Mouse (Mus musculus) heart, embryonic 10.5 days (tissue): ENCODE measurements around the gene Pxn. TPM values are rescaled to one million over a fixed set of nuclear protein-coding genes. Genes with fewer than 3 reads are reported as not detected.

Experiments
- DNase-seq: peaks from one replicate; pipeline ENCODE4 v3.0.0-alpha.2; 2017; ENCODE audit warnings: low spot score
- H3K27ac ChIP-seq: fragments of 300-500 bp; sonication (generic); 2 replicates; pipeline ENCODE4 v1.5.1; 2016; ENCODE audit warnings: mild to moderate bottlenecking
- H3K27me3 ChIP-seq: fragments of 300-500 bp; sonication (generic); 2 replicates; pipeline ENCODE4 v1.6.1; 2016; ENCODE audit warnings: mild to moderate bottlenecking; ENCODE audit not compliant: poor library complexity, insufficient read depth, severe bottlenecking
- H3K36me3 ChIP-seq: fragments of 300-500 bp; sonication (generic); 2 replicates; pipeline ENCODE4 v1.6.1; 2016; ENCODE audit warnings: mild to moderate bottlenecking, moderate library complexity
- H3K4me1 ChIP-seq: fragments of 300-500 bp; sonication (generic); 2 replicates; pipeline ENCODE4 v1.6.1; 2016; ENCODE audit warnings: mild to moderate bottlenecking
- H3K4me3 ChIP-seq: fragments of 300-500 bp; sonication (generic); 2 replicates; pipeline ENCODE4 v1.5.1; 2016; ENCODE audit warnings: mild to moderate bottlenecking, moderate library complexity
- H3K9me3 ChIP-seq: fragments of 300-500 bp; sonication (generic); 2 replicates; pipeline ENCODE4 v1.6.1; 2016; ENCODE audit warnings: mild to moderate bottlenecking, moderate library complexity
- WGBS: fragments of 180-500 bp; shearing (Covaris S2); methylation state at CpG from one replicate; pipeline ENCODE4 v1.1.7; 2016; 5-methylcytosine and 5-hydroxymethylcytosine counted together
- polyA plus RNA-seq: library from polyadenylated mRNA; unstranded; fragments of >200 nt; fragmentation: Nextera tagmentation; extraction: Ambion mirVana; gene quantifications from 2 replicates; pipeline ENCODE4 v1.2.1, GENCODE M21; 2016

Gene Pxn
- polyA plus RNA-seq, 1 experiment from 2014 or later = 30.3 TPM

GRCm38 (mm10) chr5:115543509-115544253 is 37.2 kb downstream of the Pxn start:
- 51% methylated on average over 17 of the region's 17 CpGs for WGBS
- peak overlapping the region; percentile 82 for H3K27ac ChIP-seq
- no peaks in the 10 kb centered on the region for H3K9me3 ChIP-seq
- H3K4me3 ChIP-seq = peak overlapping the region; percentile 31
- no peak for DNase-seq
- peaks cover 61% of the 10 kb centered on the region for H3K4me1 ChIP-seq
- H3K36me3 ChIP-seq = peaks cover 42% of the 10 kb centered on the region
- no peaks in the 10 kb centered on the region for H3K27me3 ChIP-seq

- no peak for DNase-seq
- WGBS = 58% methylated on average over 18 of the region's 18 CpGs
- Histone ChIP-seq H3K27me3 (no peaks in the 10 kb centered on the region), H3K4me3 (no peak overlapping the region), H3K27ac (peak overlapping the region; percentile 82; the same call in 1 of the 2 replicates), H3K4me1 (peaks cover 69% of the 10 kb centered on the region), H3K9me3 (no peaks in the 10 kb centered on the region), H3K36me3 (peaks cover 51% of the 10 kb centered on the region)
These were observed 38.2 kb downstream of the Pxn start for GRCm38 (mm10) chr5:115544655-115545185.

- Histone ChIP-seq H3K27me3 (no peaks in the 10 kb centered on the region), H3K4me3 (no peak overlapping the region), H3K4me1 (peaks cover 78% of the 10 kb centered on the region), H3K27ac (0 out of 2 replicates have a peak overlapping the region, but pooled peaks have one; percentile 2), H3K36me3 (peaks cover 60% of the 10 kb centered on the region), H3K9me3 (no peaks in the 10 kb centered on the region)
- no peak for DNase-seq
- 93% methylated on average over 14 of the region's 14 CpGs for WGBS
These were observed 39.2 kb downstream of the Pxn start for GRCm38 (mm10) chr5:115545636-115546035.

GRCm38 (mm10) chr5:115546536-115546935 is 40.1 kb downstream of the Pxn start:
- 81% methylated on average over 11 of the region's 11 CpGs for WGBS
- Histone ChIP-seq H3K4me3 (0 out of 2 replicates have a peak overlapping the region, but pooled peaks have one; percentile 3), H3K4me1 (peaks cover 87% of the 10 kb centered on the region), H3K27me3 (no peaks in the 10 kb centered on the region), H3K27ac (peak overlapping the region; percentile 56), H3K36me3 (peaks cover 69% of the 10 kb centered on the region), H3K9me3 (no peaks in the 10 kb centered on the region)
- no peak for DNase-seq

- 35% methylated on average over 6 of the region's 6 CpGs for WGBS
- H3K27ac ChIP-seq = peak overlapping the region; percentile 56
These were observed 40.5 kb downstream of the Pxn start for GRCm38 (mm10) chr5:115547014-115547413.

GRCm38 (mm10) chr5:115547421-115547820 is 40.9 kb downstream of the Pxn start:
- 77% methylated on average over 7 of the region's 7 CpGs for WGBS
- DNase-seq = no peak
- Histone ChIP-seq H3K4me3 (no peak overlapping the region), H3K27ac (peak overlapping the region; percentile 56), H3K27me3 (no peaks in the 10 kb centered on the region), H3K36me3 (peaks cover 78% of the 10 kb centered on the region), H3K4me1 (peaks cover 87% of the 10 kb centered on the region), H3K9me3 (no peaks in the 10 kb centered on the region)

More at GRCm38 (mm10) chr5:115547014-115547413, 40.5 kb downstream of the Pxn start:
- Histone ChIP-seq H3K27me3 (no peaks in the 10 kb centered on the region), H3K4me1 (peaks cover 90% of the 10 kb centered on the region), H3K36me3 (peaks cover 74% of the 10 kb centered on the region), H3K9me3 (no peaks in the 10 kb centered on the region), H3K4me3 (0 out of 2 replicates have a peak overlapping the region, but pooled peaks have one; percentile 3)
- no peak for DNase-seq

GRCm38 (mm10) chr5:115548501-115549285 is 42.2 kb downstream of the Pxn start:
- DNase-seq = no peak
- H3K4me3 ChIP-seq = no peak overlapping the region
- no peak overlapping the region for H3K27ac ChIP-seq
- peaks cover 91% of the 10 kb centered on the region for H3K36me3 ChIP-seq
- H3K9me3 ChIP-seq = no peaks in the 10 kb centered on the region
- peaks cover 75% of the 10 kb centered on the region for H3K4me1 ChIP-seq
- H3K27me3 ChIP-seq = no peaks in the 10 kb centered on the region
- WGBS = 86% methylated on average over 18 of the region's 18 CpGs

- peaks cover 56% of the 10 kb centered on the region for H3K4me1 ChIP-seq
- 74% methylated on average over 11 of the region's 11 CpGs for WGBS
- H3K4me3 ChIP-seq = no peak overlapping the region
- no peak overlapping the region for H3K27ac ChIP-seq
- no peaks in the 10 kb centered on the region for H3K27me3 ChIP-seq
- H3K36me3 ChIP-seq = peaks cover 90% of the 10 kb centered on the region
- H3K9me3 ChIP-seq = no peaks in the 10 kb centered on the region
- no peak for DNase-seq
These were observed 44.1 kb downstream of the Pxn start for GRCm38 (mm10) chr5:115550482-115551005.

GRCm38 (mm10) chr5:115551386-115551785 is 44.9 kb downstream of the Pxn start:
- peak overlapping the region; percentile 42; the same call in 1 of the 2 replicates for H3K27ac ChIP-seq
- H3K4me1 ChIP-seq = peaks cover 55% of the 10 kb centered on the region
- WGBS = 65% methylated on average over 12 of the region's 12 CpGs
- DNase-seq = no peak
- peaks cover 82% of the 10 kb centered on the region for H3K36me3 ChIP-seq
- no peaks in the 10 kb centered on the region for H3K27me3 ChIP-seq
- no peak overlapping the region for H3K4me3 ChIP-seq
- no peaks in the 10 kb centered on the region for H3K9me3 ChIP-seq

GRCm38 (mm10) chr5:115551799-115552198 is 45.3 kb downstream of the Pxn start:
- H3K36me3 ChIP-seq = peaks cover 78% of the 10 kb centered on the region

GRCm38 (mm10) chr5:115553801-115554420 is 47.4 kb downstream of the Pxn start:
- 85% methylated on average over 33 of the region's 33 CpGs for WGBS
- Histone ChIP-seq H3K36me3 (peaks cover 58% of the 10 kb centered on the region), H3K27me3 (no peaks in the 10 kb centered on the region)

More at GRCm38 (mm10) chr5:115551799-115552198, 45.3 kb downstream of the Pxn start:
- peaks cover 50% of the 10 kb centered on the region for H3K4me1 ChIP-seq
- DNase-seq = no peak
- peak overlapping the region; percentile 42; the same call in 1 of the 2 replicates for H3K27ac ChIP-seq
- H3K9me3 ChIP-seq = no peaks in the 10 kb centered on the region
- H3K27me3 ChIP-seq = no peaks in the 10 kb centered on the region
- WGBS = 82% methylated on average over 13 of the region's 13 CpGs
- no peak overlapping the region for H3K4me3 ChIP-seq

GRCm38 (mm10) chr5:115554536-115555291 is 48.2 kb downstream of the Pxn start:
- Histone ChIP-seq H3K9me3 (no peaks in the 10 kb centered on the region), H3K27ac (no peak overlapping the region), H3K4me1 (peaks cover 27% of the 10 kb centered on the region), H3K36me3 (peaks cover 51% of the 10 kb centered on the region), H3K27me3 (no peaks in the 10 kb centered on the region), H3K4me3 (no peak overlapping the region)
- 92% methylated on average over 18 of the region's 18 CpGs for WGBS
- DNase-seq = no peak

More at GRCm38 (mm10) chr5:115553801-115554420, 47.4 kb downstream of the Pxn start:
- peaks cover 33% of the 10 kb centered on the region for H3K4me1 ChIP-seq
- no peaks in the 10 kb centered on the region for H3K9me3 ChIP-seq
- DNase-seq = no peak
- no peak overlapping the region for H3K27ac ChIP-seq
- H3K4me3 ChIP-seq = no peak overlapping the region
